Mouse (Mus musculus): Measurements from ENCODE around the gene Vcan.

DNA sequence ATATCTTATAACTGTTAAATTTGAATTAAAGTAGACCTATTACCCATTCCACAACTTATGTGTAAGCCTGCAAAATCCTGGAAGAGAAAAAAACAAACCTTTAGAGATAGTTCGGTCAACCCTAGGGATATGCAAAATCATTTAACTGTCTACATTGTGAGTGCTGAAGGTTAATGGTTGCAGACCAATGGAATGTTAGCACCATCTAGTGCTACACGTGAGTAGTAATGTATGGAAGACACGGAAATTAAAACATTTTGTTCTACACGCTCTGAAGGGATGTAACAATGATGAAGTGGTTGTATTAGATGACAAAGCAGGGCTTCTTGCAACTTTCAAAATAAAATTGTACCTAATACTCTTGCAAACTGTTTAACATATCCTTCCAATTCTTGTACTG, 39.9 kb downstream of the Vcan start:
- TF ChIP-seq CTCF (IDR thresholded peaks at IDR 0.05; ENCODE audit: extremely low read depth, insufficient read depth, insufficient read length, insufficient replicate concordance) (no peak), POLR2A (IDR thresholded peaks at IDR 0.05; ENCODE audit: low read depth, low read length) (no peak)
